Mouse (Mus musculus): Measurements from ENCODE around the gene Stab2.

The Stab2 gene

GRCm38 (mm10) chr10:87007385-87008214, at the start of gene Stab2:
Gene Stab2 (minus strand): TSS chr10:87008025.
- DNase-seq (ENCODE audit: low spot score), result no peak

- DNase-seq (ENCODE audit: low spot score), result no peak
Measured at GRCm38 (mm10) chr10:87051714-87052113, 43.9 kb upstream of the Stab2 start.

GRCm38 (mm10) chr10:87049179-87049578, 41.4 kb upstream of the Stab2 start:
- no peak for DNase-seq (ENCODE audit: low spot score)

- no peak for DNase-seq (ENCODE audit: low spot score)
Measured at GRCm38 (mm10) chr10:87046931-87047468, 39.2 kb upstream of the Stab2 start.

GRCm38 (mm10) chr10:87046469-87046868, 38.6 kb upstream of the Stab2 start:
- DNase-seq (ENCODE audit: low spot score), result no peak

- DNase-seq (ENCODE audit: low spot score), result no peak
Measured at GRCm38 (mm10) chr10:87045273-87045672, 37.4 kb upstream of the Stab2 start.

GRCm38 (mm10) chr10:87041265-87041664, 33.4 kb upstream of the Stab2 start:
- DNase-seq (ENCODE audit: low spot score), result no peak

- no peak for DNase-seq (ENCODE audit: low spot score)
Measured at GRCm38 (mm10) chr10:87039800-87040199, 32.0 kb upstream of the Stab2 start.

GRCm38 (mm10) chr10:87039340-87039739, 31.5 kb upstream of the Stab2 start:
- DNase-seq (ENCODE audit: low spot score), result no peak

GRCm38 (mm10) chr10:87037062-87037461, 29.2 kb upstream of the Stab2 start:
- no peak for DNase-seq (ENCODE audit: low spot score)

- no peak for DNase-seq (ENCODE audit: low spot score)
Measured at GRCm38 (mm10) chr10:87036271-87036703, 28.5 kb upstream of the Stab2 start.

GRCm38 (mm10) chr10:87035866-87036265, 28.0 kb upstream of the Stab2 start:
- DNase-seq (ENCODE audit: low spot score), result no peak

GRCm38 (mm10) chr10:87032768-87033167, 24.9 kb upstream of the Stab2 start:
- DNase-seq (ENCODE audit: low spot score), result no peak

GRCm38 (mm10) chr10:87024884-87025283, 17.1 kb upstream of the Stab2 start:
- DNase-seq (ENCODE audit: low spot score), result peak; percentile 50

- no peak for DNase-seq (ENCODE audit: low spot score)
Measured at GRCm38 (mm10) chr10:87020711-87021110, 12.9 kb upstream of the Stab2 start.

- DNase-seq (ENCODE audit: low spot score), result no peak
Measured at GRCm38 (mm10) chr10:87018876-87019275, 11.1 kb upstream of the Stab2 start.

GRCm38 (mm10) chr10:87016151-87016692, 8.4 kb upstream of the Stab2 start:
- no peak for DNase-seq (ENCODE audit: low spot score)

GRCm38 (mm10) chr10:87015403-87015802, 7.6 kb upstream of the Stab2 start:
- DNase-seq (ENCODE audit: low spot score), result no peak

- DNase-seq (ENCODE audit: low spot score), result no peak
Measured at GRCm38 (mm10) chr10:87014391-87014965, 6.7 kb upstream of the Stab2 start.

GRCm38 (mm10) chr10:87012087-87012486, 4.3 kb upstream of the Stab2 start:
- DNase-seq (ENCODE audit: low spot score), result no peak

- no peak for DNase-seq (ENCODE audit: low spot score)
Measured at GRCm38 (mm10) chr10:87008215-87008499, 332 bp upstream of the Stab2 start.

GRCm38 (mm10) chr10:86992238-86992976, 15.4 kb downstream of the Stab2 start:
- DNase-seq (ENCODE audit: low spot score), result no peak

- DNase-seq (ENCODE audit: low spot score), result no peak
Measured at GRCm38 (mm10) chr10:86990666-86991065, 17.2 kb downstream of the Stab2 start.

Measured in T-cell, adult 2 months (primary cell).